Mouse (Mus musculus) forebrain, postnatal 0 days (tissue): ENCODE results near the gene Ppard. TPM values are rescaled to one million over a fixed set of nuclear protein-coding genes. Genes with fewer than 3 reads are reported as not detected.

Experiments used
- ATAC-seq: fragments of 200-750 bp; cut with Nextera tagmentation; 2 replicates; pipeline ENCODE4 v1.8.0; 2017; ENCODE audit warnings: mild to moderate bottlenecking, moderate library complexity
- DNase-seq: peaks from one replicate; pipeline ENCODE4 v3.0.0-alpha.2; 2015
- H3K27ac ChIP-seq: fragments of 300-500 bp; sonication (generic); 2 replicates; pipeline ENCODE4 v1.5.1; 2014; ENCODE audit warnings: low read depth, mild to moderate bottlenecking, antibody characterized with exemption, low read length, moderate library complexity, mixed read lengths
- H3K27me3 ChIP-seq: fragments of 300-500 bp; sonication (generic); 2 replicates; pipeline ENCODE4 v1.6.1; 2014; ENCODE audit warnings: mild to moderate bottlenecking, low read length, mixed read lengths; ENCODE audit not compliant: insufficient read depth
- H3K36me3 ChIP-seq: fragments of 300-500 bp; sonication (generic); 2 replicates; pipeline ENCODE4 v1.6.1; 2014; ENCODE audit warnings: mild to moderate bottlenecking, moderate library complexity; ENCODE audit not compliant: insufficient read depth
- H3K4me1 ChIP-seq: fragments of 300-500 bp; sonication (generic); 2 replicates; pipeline ENCODE4 v1.6.1; 2014; ENCODE audit warnings: antibody characterized with exemption; ENCODE audit not compliant: insufficient read depth
- H3K4me2 ChIP-seq: fragments of 300-500 bp; sonication (generic); 2 replicates; pipeline ENCODE4 v1.6.1; 2014; ENCODE audit warnings: low read depth, mild to moderate bottlenecking, moderate library complexity
- H3K4me3 ChIP-seq: fragments of 300-500 bp; sonication (generic); 2 replicates; pipeline ENCODE4 v1.5.1; 2014; ENCODE audit warnings: low read depth, low read length, mixed read lengths
- H3K9ac ChIP-seq: fragments of 300-500 bp; sonication (generic); 2 replicates; pipeline ENCODE4 v1.6.1; 2014; ENCODE audit warnings: mild to moderate bottlenecking
- H3K9me3 ChIP-seq: fragments of 300-500 bp; sonication (generic); 2 replicates; pipeline ENCODE4 v1.6.1; 2016; ENCODE audit warnings: low read length
- CTCF ChIP-seq: sonication (generic); IDR thresholded peaks from 2 replicates; pipeline ENCODE4 v1.5.1; 2016; ENCODE audit warnings: antibody characterized with exemption, control low read depth, low read depth
- WGBS: fragments of 180-500 bp; shearing (Covaris S2); extraction: QIAGEN DNeasy Blood & Tissue Kit; methylation state at CpG from one replicate; pipeline ENCODE4 v1.1.7; 2014; 5-methylcytosine and 5-hydroxymethylcytosine counted together
- polyA plus RNA-seq: library from polyadenylated mRNA; unstranded; fragments of >200 nt; fragmentation: Nextera tagmentation; extraction: Ambion mirVana; gene quantifications from 2 replicates; pipeline ENCODE4 v1.2.1, GENCODE M21; 2015
- total RNA-seq: library from RNA; depleted of rRNA; stranded (reverse); fragments of >200 nt; gene quantifications from 2 replicates; pipeline ENCODE4 v1.2.3, GENCODE M21; 2014

Gene Ppard
- total and polyA plus RNA-seq, 2 experiments from 2014 or later: 1.3 to 7.9 TPM

GRCm38 (mm10) chr17:28246640-28247039 lies 14.1 kb downstream of the Ppard start:
- no peak overlapping the region for H3K9ac ChIP-seq
- no peaks in the 10 kb centered on the region for H3K9me3 ChIP-seq
- no peaks in the 10 kb centered on the region for H3K4me1 ChIP-seq
- DNase-seq: no peak
- H3K36me3 ChIP-seq: 0 out of 2 replicates have a peak, but pooled peaks cover under 1% of the 10 kb centered on the region
- no peak overlapping the region for H3K4me2 ChIP-seq
- no peak for ATAC-seq
- 72% methylated on average over 11 of the region's 11 CpGs for WGBS
- no peak for TF ChIP-seq CTCF
- no peak overlapping the region for H3K4me3 ChIP-seq
- no peak overlapping the region for H3K27ac ChIP-seq
- no peaks in the 10 kb centered on the region for H3K27me3 ChIP-seq

DNA sequence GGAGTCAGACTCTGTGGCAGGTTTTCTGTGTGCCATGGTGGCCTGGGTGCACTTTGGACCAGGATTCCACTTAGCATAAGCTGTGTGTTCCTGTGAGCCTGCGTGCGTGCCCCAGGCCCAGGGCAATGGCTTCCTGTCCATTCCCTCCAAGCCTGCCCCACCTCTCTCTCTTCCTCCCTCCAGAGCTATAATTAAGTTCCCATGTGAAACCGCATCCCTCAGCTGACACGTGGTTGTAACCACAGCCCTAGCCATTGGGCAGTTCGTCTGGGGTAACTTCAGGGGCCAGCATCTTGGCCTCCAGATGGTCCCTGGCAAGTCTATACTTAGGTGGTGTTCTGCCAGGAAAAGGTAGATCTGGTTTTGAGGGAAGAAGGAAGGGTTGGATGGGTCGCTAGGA lies 15.1 kb downstream of the Ppard start:
- TF ChIP-seq CTCF: no peak
- H3K4me3 ChIP-seq: no peak overlapping the region
- H3K4me1 ChIP-seq: no peaks in the 10 kb centered on the region
- H3K9me3 ChIP-seq: no peaks in the 10 kb centered on the region
- H3K4me2 ChIP-seq: no peak overlapping the region
- 77% methylated on average over 6 of the region's 6 CpGs for WGBS
- no peak overlapping the region for H3K27ac ChIP-seq
- DNase-seq (no peak), ATAC-seq (no peak)
- no peaks in the 10 kb centered on the region for H3K27me3 ChIP-seq
- H3K9ac ChIP-seq: no peak overlapping the region
- H3K36me3 ChIP-seq: no peaks in the 10 kb centered on the region

- no peaks in the 10 kb centered on the region for H3K36me3 ChIP-seq
- no peak for TF ChIP-seq CTCF
- ATAC-seq (no peak), DNase-seq (no peak)
- no peak overlapping the region for H3K27ac ChIP-seq
- H3K9ac ChIP-seq: no peak overlapping the region
- 59% methylated on average over 12 of the region's 12 CpGs for WGBS
- H3K4me1 ChIP-seq: no peaks in the 10 kb centered on the region
- H3K4me2 ChIP-seq: no peak overlapping the region
- no peak overlapping the region for H3K4me3 ChIP-seq
- H3K9me3 ChIP-seq: no peaks in the 10 kb centered on the region
- no peaks in the 10 kb centered on the region for H3K27me3 ChIP-seq
Observed at GRCm38 (mm10) chr17:28249062-28249461, 16.6 kb downstream of the Ppard start.

- ATAC-seq (no peak; the same call in 1 of the 2 replicates), DNase-seq (no peak)
- H3K9ac ChIP-seq: no peak overlapping the region
- 86% methylated on average over 12 of the region's 12 CpGs for WGBS
- H3K4me2 ChIP-seq: no peak overlapping the region
- H3K27me3 ChIP-seq: no peaks in the 10 kb centered on the region
- no peak overlapping the region for H3K27ac ChIP-seq
- no peak for TF ChIP-seq CTCF
- no peaks in the 10 kb centered on the region for H3K4me1 ChIP-seq
- H3K4me3 ChIP-seq: no peak overlapping the region
- no peaks in the 10 kb centered on the region for H3K9me3 ChIP-seq
- H3K36me3 ChIP-seq: no peaks in the 10 kb centered on the region
Observed at GRCm38 (mm10) chr17:28251579-28252280, 19.2 kb downstream of the Ppard start.

GRCm38 (mm10) chr17:28252281-28252648 lies 19.8 kb downstream of the Ppard start:
- H3K9me3 ChIP-seq: no peaks in the 10 kb centered on the region
- H3K4me1 ChIP-seq: no peaks in the 10 kb centered on the region
- no peak overlapping the region for H3K4me3 ChIP-seq
- H3K4me2 ChIP-seq: no peak overlapping the region
- no peak for ATAC-seq
- DNase-seq: no peak
- H3K9ac ChIP-seq: no peak overlapping the region
- H3K27ac ChIP-seq: no peak overlapping the region
- no peaks in the 10 kb centered on the region for H3K36me3 ChIP-seq
- no peaks in the 10 kb centered on the region for H3K27me3 ChIP-seq
- WGBS: 66% methylated on average over 5 of the region's 5 CpGs
- no peak for TF ChIP-seq CTCF

DNA sequence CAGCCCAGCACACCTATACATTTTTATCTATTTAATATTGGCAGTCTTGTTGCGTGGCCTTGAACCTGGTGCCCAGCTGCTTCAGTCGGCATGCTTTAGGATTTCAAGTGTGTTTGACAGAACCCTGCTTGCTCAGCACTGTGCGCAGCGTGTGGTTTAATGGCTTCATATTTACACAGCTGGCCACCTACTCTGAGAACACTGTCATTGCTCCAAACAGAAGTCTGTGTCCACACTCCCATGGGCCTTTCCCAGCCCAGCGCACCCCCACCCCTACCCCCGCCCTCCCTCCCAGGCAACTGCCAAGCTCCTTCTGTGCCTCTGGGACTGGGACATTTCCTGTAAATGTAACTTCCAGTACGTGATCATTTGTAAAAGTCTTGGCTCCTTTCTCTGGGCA lies 20.7 kb downstream of the Ppard start:
- H3K27ac ChIP-seq: no peak overlapping the region
- 90% methylated on average over 7 of the region's 7 CpGs for WGBS
- H3K4me2 ChIP-seq: no peak overlapping the region
- no peaks in the 10 kb centered on the region for H3K36me3 ChIP-seq
- DNase-seq: no peak
- H3K9me3 ChIP-seq: no peaks in the 10 kb centered on the region
- no peak for ATAC-seq
- H3K9ac ChIP-seq: no peak overlapping the region
- no peaks in the 10 kb centered on the region for H3K4me1 ChIP-seq
- no peaks in the 10 kb centered on the region for H3K27me3 ChIP-seq
- no peak overlapping the region for H3K4me3 ChIP-seq
- no peak for TF ChIP-seq CTCF

- Histone ChIP-seq H3K4me2 (no peak overlapping the region), H3K36me3 (no peaks in the 10 kb centered on the region), H3K27me3 (no peaks in the 10 kb centered on the region), H3K27ac (no peak overlapping the region), H3K9ac (no peak overlapping the region), H3K4me1 (no peaks in the 10 kb centered on the region), H3K9me3 (0 out of 2 replicates have a peak, but pooled peaks cover 6% of the 10 kb centered on the region), H3K4me3 (no peak overlapping the region)
- no peak for DNase-seq
- WGBS: 28% methylated on average over 4 of the region's 4 CpGs
- ATAC-seq: no peak
- TF ChIP-seq CTCF: no peak
Observed at GRCm38 (mm10) chr17:28254804-28255203, 22.3 kb downstream of the Ppard start.
